ENCODE assay signal across 8 mouse cellular contexts in the genomic region with DNA sequence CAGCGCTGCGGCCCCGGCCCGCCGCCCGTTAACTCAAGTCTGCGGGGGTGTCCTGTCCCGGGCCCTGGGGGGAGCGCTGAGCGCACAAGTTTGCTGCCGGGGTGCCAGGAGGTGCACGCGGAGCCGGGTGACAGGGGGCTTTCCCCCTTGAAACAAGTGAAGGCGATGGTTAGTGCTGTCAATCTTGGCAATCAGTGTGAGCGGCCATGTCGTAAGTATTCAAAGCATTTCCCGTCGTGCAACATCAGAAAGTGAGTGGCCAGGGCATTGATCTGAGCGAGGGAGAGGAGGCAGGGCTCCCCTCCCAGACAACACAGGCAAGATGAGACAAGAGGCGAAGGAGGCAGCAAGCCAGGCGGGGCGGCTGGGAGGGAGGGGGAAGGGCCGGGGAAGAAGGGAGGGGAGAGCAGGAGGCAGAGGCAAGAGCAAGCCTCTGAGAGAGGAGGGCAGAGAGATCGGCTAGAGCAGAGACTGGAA. TPM values are rescaled to one million over a fixed set of nuclear protein-coding genes. Genes with fewer than 3 reads are reported as not detected.
DNase-seq lines count a peak whose midpoint lies in the region; ATAC-seq and TF ChIP-seq lines count a peak whose summit lies in the region.

No protein-coding gene starts in this region.

- no peak for TF ChIP-seq POLR2A in lung, adult 2 months (IDR thresholded peaks at IDR 0.05; ENCODE audit: borderline replicate concordance, extremely low read depth, low read depth, low read length)

- peak overlapping the region; percentile 66 for H3K9ac ChIP-seq in embryonic facial prominence, embryonic 11.5 days (replicated peaks; ENCODE audit: low read length)
- H3K9ac ChIP-seq in heart, embryonic 11.5 days (ENCODE audit: low read depth, low read length), result peak overlapping the region; percentile 84

- ATAC-seq in embryonic facial prominence, embryonic 11.5 days (replicated peaks; ENCODE audit: insufficient number of reproducible peaks, low FRiP score, low TSS enrichment, low read depth), result peak; percentile 63; the same call in 1 of the 2 replicates
- ATAC-seq in heart, embryonic 11.5 days (replicated peaks; ENCODE audit: insufficient number of reproducible peaks, low FRiP score, low TSS enrichment), result peak; percentile 20; the same call in 1 of the 2 replicates
- ATAC-seq in activated CD4-positive, CD25-positive, alpha-beta regulatory T cell, adult 4 months, result no peak

- H3K36me3 ChIP-seq in embryonic facial prominence, embryonic 11.5 days (replicated peaks; ENCODE audit: control insufficient read depth, insufficient read depth, low read depth, low read length), result no peaks in the 10 kb centered on the region
- no peaks in the 10 kb centered on the region for H3K36me3 ChIP-seq in heart, embryonic 11.5 days (ENCODE audit: control insufficient read depth, insufficient read depth, low read length)

- no peak for TF ChIP-seq CTCF in lung, adult 2 months (IDR thresholded peaks at IDR 0.05; ENCODE audit: insufficient read depth, low read length)

- peak overlapping the region; percentile 94 for H3K4me2 ChIP-seq in embryonic facial prominence, embryonic 11.5 days (ENCODE audit: low read depth, low read length)
- peak overlapping the region; percentile 72 for H3K4me2 ChIP-seq in heart, embryonic 11.5 days

- peaks cover 29% of the 10 kb centered on the region for H3K27me3 ChIP-seq in embryonic facial prominence, embryonic 11.5 days (ENCODE audit: control insufficient read depth, insufficient read depth, low read length)
- H3K27me3 ChIP-seq in heart, embryonic 11.5 days (ENCODE audit: control insufficient read depth, insufficient read depth, low read length), result peaks cover 26% of the 10 kb centered on the region

- peak; percentile 22 for DNase-seq in thymus, postnatal 14 days
- DNase-seq in thymus, postnatal 25 days, result no peak
- peak; percentile 81 for DNase-seq in embryonic facial prominence, embryonic 11.5 days (ENCODE audit: low spot score)
- DNase-seq in kidney, adult 9 months, result peak; percentile 43
- peak; percentile 55 for DNase-seq in lung, adult 2 months
- peak; percentile 50 for DNase-seq in right cerebral cortex, postnatal 14 days

- peak overlapping the region; percentile 63 for H3K27ac ChIP-seq in embryonic facial prominence, embryonic 11.5 days (replicated peaks; ENCODE audit: low read depth, low read length)
- peak overlapping the region; percentile 85 for H3K27ac ChIP-seq in heart, embryonic 11.5 days (ENCODE audit: low read depth, low read length)

- WGBS in embryonic facial prominence, embryonic 11.5 days, result under 1% methylated on average over 25 of the region's 25 CpGs
- WGBS in heart, embryonic 11.5 days (ENCODE audit: insufficient replicate concordance), result 1% methylated on average over 25 of the region's 25 CpGs
- under 1% methylated on average over 25 of the region's 25 CpGs for WGBS in lung, adult 2 months

- H3K9me3 ChIP-seq in embryonic facial prominence, embryonic 11.5 days (replicated peaks; ENCODE audit: control insufficient read depth, low read length), result no peaks in the 10 kb centered on the region
- no peaks in the 10 kb centered on the region for H3K9me3 ChIP-seq in heart, embryonic 11.5 days (replicated peaks; ENCODE audit: control insufficient read depth, low read length)

- peak overlapping the region; percentile 51 for H3K4me3 ChIP-seq in embryonic facial prominence, embryonic 11.5 days (ENCODE audit: low read depth, low read length)
- peak overlapping the region; percentile 70 for H3K4me3 ChIP-seq in heart, embryonic 11.5 days (ENCODE audit: low read depth, low read length)
- peak overlapping the region; percentile 9 for H3K4me3 ChIP-seq in lung, adult 2 months (replicated peaks; ENCODE audit: extremely low read depth, low read depth, low read length)

- peaks cover 8% of the 10 kb centered on the region for H3K4me1 ChIP-seq in embryonic facial prominence, embryonic 11.5 days (ENCODE audit: control insufficient read depth, insufficient read depth, low read length)
- peaks cover 20% of the 10 kb centered on the region for H3K4me1 ChIP-seq in heart, embryonic 11.5 days (ENCODE audit: control insufficient read depth, insufficient read depth, low read length)
- H3K4me1 ChIP-seq in lung, adult 2 months (ENCODE audit: control insufficient read depth, insufficient read depth, low read length), result peaks cover 8% of the 10 kb centered on the region

RNA-seq across cellular contexts. Expression of a gene that starts 4.3 kb away (rescaled TPM):
- polyA plus RNA-seq in embryonic facial prominence, embryonic 11.5 days (2014; fragmentation: Nextera tagmentation; extraction: Ambion mirVana), result 21.4 and 29.2 TPM in 2 replicates
- polyA plus RNA-seq in heart, embryonic 11.5 days (2014; fragmentation: Nextera tagmentation; extraction: Ambion mirVana), result 33.2 and 45.1 TPM in 2 replicates
- 3.3 and 3.9 TPM in 2 replicates for polyA plus RNA-seq in lung, adult 2 months (2012; rRNA removed)
- polyA plus RNA-seq in activated CD4-positive, CD25-positive, alpha-beta regulatory T cell, adult 4 months (2017; shearing (Covaris generic)), result not detected

RNA-seq across cellular contexts. Expression of a gene that starts 4.9 kb away (rescaled TPM):
- polyA plus RNA-seq in embryonic facial prominence, embryonic 11.5 days (2014; fragmentation: Nextera tagmentation; extraction: Ambion mirVana), result 389 and 409 TPM in 2 replicates
- 191 and 215 TPM in 2 replicates for polyA plus RNA-seq in heart, embryonic 11.5 days (2014; fragmentation: Nextera tagmentation; extraction: Ambion mirVana)
- polyA plus RNA-seq in lung, adult 2 months (2012; rRNA removed), result 32.7 and 50.4 TPM in 2 replicates
- 100 to 1,000 TPM; 200 to 234 TPM for polyA plus RNA-seq in activated CD4-positive, CD25-positive, alpha-beta regulatory T cell, adult 4 months (2017; shearing (Covaris generic))

RNA-seq across cellular contexts. Expression of a gene that starts 50.1 kb away (rescaled TPM):
- 0.72 and 1.0 TPM in 2 replicates for polyA plus RNA-seq in embryonic facial prominence, embryonic 11.5 days (2014; fragmentation: Nextera tagmentation; extraction: Ambion mirVana)
- polyA plus RNA-seq in heart, embryonic 11.5 days (2014; fragmentation: Nextera tagmentation; extraction: Ambion mirVana), result 0.76 TPM in 1 of 2 replicates, not detected in the other
- polyA plus RNA-seq in lung, adult 2 months (2012; rRNA removed), result 0.16 and 0.33 TPM in 2 replicates
- polyA plus RNA-seq in activated CD4-positive, CD25-positive, alpha-beta regulatory T cell, adult 4 months (2017; shearing (Covaris generic)), result 1 to 10 TPM in 1 of 2 experiments, under 1 TPM in 1; 0.82 to 1.3 TPM

Comparison
In these comparisons a context has a peak if more than half of its experiments do, and no peak if none do; other contexts are left out.
1. H3K4me3 ChIP-seq: peak in every context shown above with its lines; median percentile 70 in heart, embryonic 11.5 days; 51 in embryonic facial prominence, embryonic 11.5 days; 9 in lung, adult 2 months.